Mouse (Mus musculus) MEL (cell line): ENCODE results near the gene Aunip.

Experiments
- CTCF ChIP-seq, 3 experiments: IDR thresholded peaks in 2 of 3; conservative IDR thresholded peaks in 1 of 3; 2 replicates each; pipeline ENCODE4 v1.5.1; 2011 to 2012; ENCODE audit warnings: low read length in 3 of 3, low read depth in 2 of 3, mild to moderate bottlenecking in 2 of 3, improper control_type of control experiment in 1 of 3, inconsistent platforms in 1 of 3, mixed read lengths in 1 of 3, moderate library complexity in 1 of 3; ENCODE audit not compliant: control insufficient read depth in 1 of 3, insufficient read depth in 1 of 3, poor library complexity in 1 of 3, severe bottlenecking in 1 of 3
- NELFE ChIP-seq: IDR thresholded peaks from 2 replicates; pipeline ENCODE4 v1.6.1; 2011; ENCODE audit warnings: low read depth, low read length, improper control_type of control experiment
- POLR2A ChIP-seq, 2 experiments: IDR thresholded peaks; 2 replicates each; pipeline ENCODE4 v1.6.1; 2011 to 2012; ENCODE audit warnings: low read length in 2 of 2, mild to moderate bottlenecking in 2 of 2, control low read depth in 1 of 2, improper control_type of control experiment in 1 of 2, low read depth in 1 of 2, moderate library complexity in 1 of 2; ENCODE audit not compliant: control insufficient read depth in 1 of 2, insufficient read depth in 1 of 2, poor library complexity in 1 of 2
- RCOR1 ChIP-seq: IDR thresholded peaks from 2 replicates; pipeline ENCODE4 v1.6.1; 2012; ENCODE audit warnings: low read depth, mild to moderate bottlenecking, inconsistent platforms, low read length, improper control_type of control experiment

GRCm38 (mm10) chr4:134505966-134506594 lies 4.7 kb upstream of the Aunip start:
- no peak for TF ChIP-seq POLR2A (IDR thresholded peaks at IDR 0.05; ENCODE audit: control insufficient read depth in 1 of 2, insufficient read depth in 1 of 2, low read depth in 1 of 2, low read length in 2 of 2, poor library complexity in 1 of 2)
- peak; percentile 97 for TF ChIP-seq RCOR1
- TF ChIP-seq CTCF (IDR thresholded peaks at IDR 0.05 in 2 of 3, conservative IDR thresholded peaks at IDR 0.05 in 1 of 3; ENCODE audit: control insufficient read depth in 1 of 3, insufficient read depth in 1 of 3, low read depth in 2 of 3, low read length in 3 of 3, poor library complexity in 1 of 3, severe bottlenecking in 1 of 3), result peak in 1 of 3 experiments; percentile 25; a peak in 2 of 6 replicates
- no peak for TF ChIP-seq NELFE
